Mouse (Mus musculus): ENCODE results near the gene Fam83e. TPM values are rescaled to one million over a fixed set of nuclear protein-coding genes. Genes with fewer than 3 reads are reported as not detected.

Gene Fam83e
- polyA plus RNA-seq, 1 experiment from 2014 or later: 1.2 TPM

GRCm38 (mm10) chr7:45739820-45740219 lies 18.8 kb downstream of the Fam83e start:
- H3K4me1 ChIP-seq (ENCODE audit: control insufficient read depth, insufficient read depth, low read length): no peaks in the 10 kb centered on the region
- ATAC-seq (ENCODE audit: low FRiP score, low TSS enrichment): peak; percentile 32; the same call in 1 of the 2 replicates
- WGBS: 71% methylated on average over 10 of the region's 10 CpGs
- no peak overlapping the region for H3K27ac ChIP-seq (ENCODE audit: low read depth, low read length)
- no peak overlapping the region for H3K9ac ChIP-seq (ENCODE audit: low read depth, low read length)
- H3K4me2 ChIP-seq (replicated peaks; ENCODE audit: low read depth, low read length): no peak overlapping the region
- H3K9me3 ChIP-seq (ENCODE audit: control insufficient read depth, low read length): no peaks in the 10 kb centered on the region
- no peaks in the 10 kb centered on the region for H3K27me3 ChIP-seq (ENCODE audit: control insufficient read depth, insufficient read depth, low read length)
- H3K4me3 ChIP-seq (ENCODE audit: low read length): no peak overlapping the region
- no peaks in the 10 kb centered on the region for H3K36me3 ChIP-seq (ENCODE audit: control insufficient read depth, insufficient read depth, low read length)

DNA sequence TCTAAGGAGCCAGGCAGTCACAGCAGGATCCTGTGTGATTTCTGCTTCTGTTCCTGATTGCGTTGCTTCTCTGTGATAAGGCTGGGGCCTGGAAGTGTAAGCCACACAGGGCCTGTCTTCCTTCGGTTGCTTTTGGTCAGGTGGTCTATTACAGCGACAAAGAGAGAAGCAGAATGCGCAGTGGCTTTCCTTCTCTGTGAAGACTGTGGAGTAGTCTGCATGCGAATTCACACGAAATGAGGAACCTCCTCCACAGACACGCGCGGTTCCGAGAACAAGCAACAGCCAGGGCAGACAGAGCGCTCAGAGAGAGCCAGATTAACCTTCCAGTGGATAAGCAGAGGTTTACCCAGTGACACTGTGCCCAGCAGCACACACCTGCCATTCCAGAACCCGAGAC lies 20.3 kb downstream of the Fam83e start:
- H3K27ac ChIP-seq (ENCODE audit: low read depth, low read length): no peak overlapping the region
- 94% methylated on average over 12 of the region's 12 CpGs for WGBS
- H3K27me3 ChIP-seq (ENCODE audit: control insufficient read depth, insufficient read depth, low read length): no peaks in the 10 kb centered on the region
- H3K9ac ChIP-seq (ENCODE audit: low read depth, low read length): no peak overlapping the region
- no peak overlapping the region for H3K4me2 ChIP-seq (replicated peaks; ENCODE audit: low read depth, low read length)
- no peak for ATAC-seq (ENCODE audit: low FRiP score, low TSS enrichment)
- H3K4me1 ChIP-seq (ENCODE audit: control insufficient read depth, insufficient read depth, low read length): no peaks in the 10 kb centered on the region
- H3K36me3 ChIP-seq (ENCODE audit: control insufficient read depth, insufficient read depth, low read length): no peaks in the 10 kb centered on the region
- no peaks in the 10 kb centered on the region for H3K9me3 ChIP-seq (ENCODE audit: control insufficient read depth, low read length)
- H3K4me3 ChIP-seq (ENCODE audit: low read length): no peak overlapping the region

- WGBS: 35% methylated on average over 11 of the region's 11 CpGs
- 0 out of 2 replicates have a peak, but pooled peaks have one; percentile 25 for ATAC-seq (ENCODE audit: low FRiP score, low TSS enrichment)
- Histone ChIP-seq H3K9me3 (ENCODE audit: control insufficient read depth, low read length) (peaks cover 3% of the 10 kb centered on the region; the same call in 1 of the 2 replicates), H3K4me1 (ENCODE audit: control insufficient read depth, insufficient read depth, low read length) (no peaks in the 10 kb centered on the region), H3K9ac (ENCODE audit: low read depth, low read length) (no peak overlapping the region), H3K4me2 (replicated peaks; ENCODE audit: low read depth, low read length) (peak overlapping the region; percentile 46), H3K4me3 (ENCODE audit: low read length) (peak overlapping the region; percentile 30), H3K27me3 (ENCODE audit: control insufficient read depth, insufficient read depth, low read length) (no peaks in the 10 kb centered on the region), H3K27ac (ENCODE audit: low read depth, low read length) (no peak overlapping the region), H3K36me3 (ENCODE audit: control insufficient read depth, insufficient read depth, low read length) (no peaks in the 10 kb centered on the region)
These were observed 20.8 kb downstream of the Fam83e start for GRCm38 (mm10) chr7:45741777-45742176.

- no peaks in the 10 kb centered on the region for H3K4me1 ChIP-seq (ENCODE audit: control insufficient read depth, insufficient read depth, low read length)
- H3K9ac ChIP-seq (ENCODE audit: low read depth, low read length): no peak overlapping the region
- H3K36me3 ChIP-seq (ENCODE audit: control insufficient read depth, insufficient read depth, low read length): no peaks in the 10 kb centered on the region
- no peaks in the 10 kb centered on the region for H3K27me3 ChIP-seq (ENCODE audit: control insufficient read depth, insufficient read depth, low read length)
- H3K4me3 ChIP-seq (ENCODE audit: low read length): peak overlapping the region; percentile 30
- no peak overlapping the region for H3K27ac ChIP-seq (ENCODE audit: low read depth, low read length)
- WGBS: 43% methylated on average over 19 of the region's 19 CpGs
- H3K9me3 ChIP-seq (ENCODE audit: control insufficient read depth, low read length): peaks cover 4% of the 10 kb centered on the region; the same call in 1 of the 2 replicates
- ATAC-seq (ENCODE audit: low FRiP score, low TSS enrichment): no peak
- H3K4me2 ChIP-seq (replicated peaks; ENCODE audit: low read depth, low read length): peak overlapping the region; percentile 46
These were observed 21.3 kb downstream of the Fam83e start for GRCm38 (mm10) chr7:45742338-45742737.

- Histone ChIP-seq H3K36me3 (ENCODE audit: control insufficient read depth, insufficient read depth, low read length) (no peaks in the 10 kb centered on the region), H3K4me1 (ENCODE audit: control insufficient read depth, insufficient read depth, low read length) (peaks cover 4% of the 10 kb centered on the region; the same call in 1 of the 2 replicates), H3K27me3 (ENCODE audit: control insufficient read depth, insufficient read depth, low read length) (no peaks in the 10 kb centered on the region), H3K9ac (ENCODE audit: low read depth, low read length) (no peak overlapping the region), H3K4me3 (ENCODE audit: low read length) (no peak overlapping the region), H3K9me3 (ENCODE audit: control insufficient read depth, low read length) (peaks cover 4% of the 10 kb centered on the region; the same call in 1 of the 2 replicates), H3K4me2 (replicated peaks; ENCODE audit: low read depth, low read length) (no peak overlapping the region), H3K27ac (ENCODE audit: low read depth, low read length) (no peak overlapping the region)
- peak; percentile 56 for ATAC-seq (ENCODE audit: low FRiP score, low TSS enrichment)
- WGBS: 28% methylated on average over 2 of the region's 2 CpGs
These were observed 23.4 kb downstream of the Fam83e start for GRCm38 (mm10) chr7:45744387-45744786.

DNA sequence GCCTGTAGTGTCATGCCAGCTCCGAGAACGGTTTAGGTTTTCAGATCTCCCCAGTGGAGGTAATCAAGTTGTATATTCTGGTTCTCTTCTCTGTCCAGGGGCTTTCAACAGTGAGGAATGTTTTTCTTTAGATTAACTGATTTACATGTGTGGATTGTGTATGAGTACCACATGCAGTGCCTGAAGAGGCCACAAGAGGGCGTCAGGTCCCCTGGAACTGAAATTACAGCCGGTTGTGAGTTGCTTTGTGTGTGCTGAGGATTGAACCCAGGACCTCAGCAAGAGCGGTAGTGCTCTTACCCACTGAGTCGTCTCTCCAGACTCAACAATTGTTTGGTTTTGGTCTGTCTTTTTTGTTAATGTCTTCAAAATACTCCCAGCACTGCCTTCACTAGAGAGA lies 25.5 kb downstream of the Fam83e start:
- H3K27ac ChIP-seq (ENCODE audit: low read depth, low read length): no peak overlapping the region
- no peak overlapping the region for H3K4me2 ChIP-seq (replicated peaks; ENCODE audit: low read depth, low read length)
- ATAC-seq (ENCODE audit: low FRiP score, low TSS enrichment): no peak
- H3K36me3 ChIP-seq (ENCODE audit: control insufficient read depth, insufficient read depth, low read length): no peaks in the 10 kb centered on the region
- 73% methylated on average over 6 of the region's 6 CpGs for WGBS
- H3K4me3 ChIP-seq (ENCODE audit: low read length): no peak overlapping the region
- peaks cover 4% of the 10 kb centered on the region; the same call in 1 of the 2 replicates for H3K9me3 ChIP-seq (ENCODE audit: control insufficient read depth, low read length)
- H3K27me3 ChIP-seq (ENCODE audit: control insufficient read depth, insufficient read depth, low read length): no peaks in the 10 kb centered on the region
- no peak overlapping the region for H3K9ac ChIP-seq (ENCODE audit: low read depth, low read length)
- peaks cover 8% of the 10 kb centered on the region for H3K4me1 ChIP-seq (ENCODE audit: control insufficient read depth, insufficient read depth, low read length)

DNA sequence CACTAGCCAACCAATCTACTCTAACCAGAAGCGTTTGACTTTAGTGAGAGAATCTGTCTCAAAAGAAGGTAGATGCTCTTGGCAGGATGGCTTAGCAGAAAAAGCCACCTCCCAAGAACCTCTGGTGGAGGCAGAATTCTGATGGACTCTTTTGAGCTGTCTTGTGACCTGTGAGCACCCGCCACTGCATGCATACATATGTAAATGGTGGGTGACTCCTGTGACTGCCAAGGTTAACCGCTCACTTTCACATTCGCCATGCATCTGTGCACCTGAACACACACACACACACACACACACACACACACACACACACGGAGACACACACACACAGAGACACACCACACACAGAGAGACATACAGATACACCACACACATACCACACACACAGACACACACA lies 26.4 kb downstream of the Fam83e start:
- no peak overlapping the region for H3K4me3 ChIP-seq (ENCODE audit: low read length)
- H3K36me3 ChIP-seq (ENCODE audit: control insufficient read depth, insufficient read depth, low read length): no peaks in the 10 kb centered on the region
- H3K27me3 ChIP-seq (ENCODE audit: control insufficient read depth, insufficient read depth, low read length): no peaks in the 10 kb centered on the region
- no peak for ATAC-seq (ENCODE audit: low FRiP score, low TSS enrichment)
- peaks cover 8% of the 10 kb centered on the region for H3K4me1 ChIP-seq (ENCODE audit: control insufficient read depth, insufficient read depth, low read length)
- H3K9me3 ChIP-seq (ENCODE audit: control insufficient read depth, low read length): peaks cover 4% of the 10 kb centered on the region; the same call in 1 of the 2 replicates
- no peak overlapping the region for H3K4me2 ChIP-seq (replicated peaks; ENCODE audit: low read depth, low read length)
- no peak overlapping the region for H3K27ac ChIP-seq (ENCODE audit: low read depth, low read length)
- 91% methylated on average over 5 of the region's 5 CpGs for WGBS
- no peak overlapping the region for H3K9ac ChIP-seq (ENCODE audit: low read depth, low read length)

DNA sequence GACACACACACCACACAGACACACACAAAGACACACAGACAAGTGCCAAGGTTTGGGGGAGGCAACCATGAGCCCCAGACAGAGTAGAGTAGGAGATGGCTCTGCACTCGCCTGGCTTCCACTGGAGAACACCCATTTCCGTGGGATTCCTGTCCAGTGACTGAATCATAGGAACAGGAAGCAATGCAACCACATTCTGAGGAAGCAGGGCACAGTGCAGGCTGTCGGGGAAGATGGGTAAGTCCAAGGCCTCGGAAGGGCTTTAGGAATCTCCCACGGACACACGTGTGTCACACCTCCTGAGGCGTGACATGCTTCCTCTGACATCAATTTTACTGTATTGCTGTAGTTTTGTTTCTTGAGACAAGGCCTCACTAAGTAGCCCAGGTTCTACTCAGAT lies 27.1 kb downstream of the Fam83e start:
- peaks cover 4% of the 10 kb centered on the region; the same call in 1 of the 2 replicates for H3K9me3 ChIP-seq (ENCODE audit: control insufficient read depth, low read length)
- WGBS: 70% methylated on average over 7 of the region's 7 CpGs
- H3K9ac ChIP-seq (ENCODE audit: low read depth, low read length): no peak overlapping the region
- no peak overlapping the region for H3K4me2 ChIP-seq (replicated peaks; ENCODE audit: low read depth, low read length)
- no peak overlapping the region for H3K4me3 ChIP-seq (ENCODE audit: low read length)
- ATAC-seq (ENCODE audit: low FRiP score, low TSS enrichment): no peak
- H3K36me3 ChIP-seq (ENCODE audit: control insufficient read depth, insufficient read depth, low read length): no peaks in the 10 kb centered on the region
- H3K27ac ChIP-seq (ENCODE audit: low read depth, low read length): no peak overlapping the region
- H3K4me1 ChIP-seq (ENCODE audit: control insufficient read depth, insufficient read depth, low read length): peaks cover 8% of the 10 kb centered on the region
- H3K27me3 ChIP-seq (ENCODE audit: control insufficient read depth, insufficient read depth, low read length): no peaks in the 10 kb centered on the region

GRCm38 (mm10) chr7:45749401-45749800 lies 28.4 kb downstream of the Fam83e start:
- ATAC-seq (ENCODE audit: low FRiP score, low TSS enrichment): peak; percentile 38; the same call in 1 of the 2 replicates
- Histone ChIP-seq H3K4me3 (ENCODE audit: low read length) (no peak overlapping the region), H3K4me1 (ENCODE audit: control insufficient read depth, insufficient read depth, low read length) (peaks cover 8% of the 10 kb centered on the region), H3K27me3 (ENCODE audit: control insufficient read depth, insufficient read depth, low read length) (no peaks in the 10 kb centered on the region), H3K9ac (ENCODE audit: low read depth, low read length) (no peak overlapping the region), H3K4me2 (replicated peaks; ENCODE audit: low read depth, low read length) (no peak overlapping the region), H3K9me3 (ENCODE audit: control insufficient read depth, low read length) (peaks cover 4% of the 10 kb centered on the region; the same call in 1 of the 2 replicates), H3K36me3 (ENCODE audit: control insufficient read depth, insufficient read depth, low read length) (no peaks in the 10 kb centered on the region), H3K27ac (ENCODE audit: low read depth, low read length) (no peak overlapping the region)
- 33% methylated on average over 9 of the region's 10 CpGs for WGBS

Measured in kidney, embryonic 14.5 days (tissue).